Mouse (Mus musculus) brain, adult 2 months (tissue): ENCODE data around the gene Pnn.
A peak's percentile ranks its signal among the peaks of the same experiment; 100 is the strongest.
"Not testable (repeated sequence)": the region's sequence is repeated elsewhere in the genome, so short reads cannot be mapped to it uniquely, and the experiment has no call there.

Experiments used
- DNase-seq: peaks from one replicate; pipeline ENCODE4 v3.0.0; 2011; ENCODE audit warnings: low read depth, low spot score

Pnn gene

DNA sequence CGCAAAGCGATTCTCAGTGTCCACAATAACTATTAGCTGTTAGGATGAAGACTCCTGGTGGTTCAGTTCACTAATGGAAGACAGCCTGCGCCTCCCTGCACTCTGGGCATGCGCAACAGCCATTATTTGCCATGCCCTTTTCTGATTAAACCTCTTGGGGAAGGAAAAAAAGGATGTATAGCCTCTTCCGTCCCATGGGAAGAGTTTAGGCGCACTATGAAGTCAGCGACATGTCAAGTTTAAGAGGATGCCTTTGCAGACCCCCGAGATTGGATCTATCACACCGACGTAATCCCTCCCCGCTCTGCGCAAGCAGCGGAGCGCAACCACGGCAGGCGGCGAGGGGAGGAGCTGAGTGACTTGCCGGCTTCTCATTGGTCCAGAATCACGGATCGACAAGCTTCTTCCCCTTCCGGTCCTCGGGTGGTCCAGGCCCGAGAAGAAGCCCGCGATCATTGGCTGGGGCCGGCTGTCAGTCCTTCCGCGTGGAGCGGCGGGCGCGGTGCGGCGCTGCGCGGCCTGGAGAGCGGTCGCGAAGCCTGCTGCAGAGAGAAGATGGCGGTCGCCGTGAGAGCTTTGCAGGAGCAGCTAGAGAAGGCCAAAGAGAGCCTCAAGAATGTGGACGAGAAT is at the start of gene Pnn:
Gene Pnn, plus strand, starts transcription at position 437 of the 630 bp plus-strand sequence.
- peak; percentile 99 for DNase-seq

DNA sequence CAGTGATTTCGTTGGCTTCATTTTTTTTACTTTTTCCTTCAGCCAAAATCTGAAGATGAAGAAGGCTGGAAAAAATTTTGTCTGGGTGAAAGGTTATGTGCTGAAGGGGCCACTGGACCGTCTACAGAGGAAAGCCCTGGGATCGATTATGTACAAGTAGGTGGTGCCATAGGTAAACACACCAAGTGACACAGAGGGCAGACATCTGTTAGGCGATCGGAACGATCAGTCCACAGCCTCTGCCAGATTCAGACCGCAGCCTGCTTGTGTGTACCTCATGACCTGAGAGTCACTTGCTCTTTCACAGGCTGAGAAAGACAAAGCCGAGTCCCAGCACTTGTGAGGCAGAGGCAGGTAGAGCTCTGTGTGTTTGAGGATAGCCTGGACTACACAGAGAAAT is 48.7 kb upstream of the Pnn start:
- DNase-seq = no peak

DNA sequence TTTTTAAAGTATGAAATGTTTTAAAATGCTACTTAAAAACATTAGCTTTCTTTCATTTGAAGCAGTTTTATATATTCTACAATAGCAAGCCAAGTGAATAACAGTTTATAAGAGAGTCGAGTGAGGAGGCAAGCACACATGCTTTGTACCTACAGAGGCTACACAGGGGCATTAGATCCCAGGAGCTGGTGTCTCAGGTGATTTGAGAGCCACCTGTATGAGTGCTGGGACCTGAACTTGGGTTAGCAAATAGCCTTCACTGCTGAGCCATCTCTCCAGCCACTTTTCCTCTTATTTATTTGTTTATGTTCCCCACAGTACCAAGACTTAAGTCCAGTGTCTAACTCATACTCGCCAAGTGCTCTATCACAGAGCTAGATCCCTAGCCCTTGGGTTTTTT is 46.8 kb upstream of the Pnn start:
- no peak for DNase-seq

DNA sequence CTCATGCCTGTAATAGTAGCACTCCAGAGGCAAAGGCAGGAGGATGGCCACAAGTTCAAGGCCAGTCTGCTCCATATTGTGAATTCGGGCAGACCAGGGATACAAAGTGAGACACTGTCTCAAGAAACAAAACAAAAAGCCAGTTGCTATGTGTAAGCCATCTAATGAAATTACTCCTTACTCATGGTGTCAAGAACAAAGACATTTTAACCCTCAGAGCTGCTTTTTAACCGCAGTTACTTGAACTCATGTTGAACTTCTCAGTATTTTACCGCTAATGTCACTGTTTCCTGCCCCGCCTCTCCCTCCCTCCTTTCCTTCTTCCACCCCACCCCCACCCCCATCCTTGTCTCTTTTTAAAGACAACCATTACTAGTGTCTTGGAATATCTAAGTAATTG is 45.4 kb upstream of the Pnn start:
- no peak for DNase-seq

DNA sequence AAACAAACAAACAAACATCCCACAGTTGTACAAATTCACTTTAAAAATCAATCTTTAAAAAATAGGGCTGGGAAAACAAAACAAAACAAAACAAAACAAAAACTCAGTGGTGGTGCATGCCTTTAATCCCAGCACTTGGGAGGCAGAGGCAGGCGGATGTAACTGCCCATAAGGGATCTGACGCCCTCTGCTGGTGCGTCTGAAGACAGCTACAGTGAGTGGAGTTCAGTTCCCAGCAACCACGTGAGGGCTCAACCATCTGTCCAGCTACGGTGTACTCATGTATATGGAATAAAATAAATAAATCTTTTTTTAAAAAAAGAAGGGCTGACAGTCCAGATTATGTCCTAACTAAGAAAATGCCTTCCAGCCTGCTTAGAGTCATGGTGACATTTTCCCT is 34.6 kb upstream of the Pnn start:
- DNase-seq = no peak

DNA sequence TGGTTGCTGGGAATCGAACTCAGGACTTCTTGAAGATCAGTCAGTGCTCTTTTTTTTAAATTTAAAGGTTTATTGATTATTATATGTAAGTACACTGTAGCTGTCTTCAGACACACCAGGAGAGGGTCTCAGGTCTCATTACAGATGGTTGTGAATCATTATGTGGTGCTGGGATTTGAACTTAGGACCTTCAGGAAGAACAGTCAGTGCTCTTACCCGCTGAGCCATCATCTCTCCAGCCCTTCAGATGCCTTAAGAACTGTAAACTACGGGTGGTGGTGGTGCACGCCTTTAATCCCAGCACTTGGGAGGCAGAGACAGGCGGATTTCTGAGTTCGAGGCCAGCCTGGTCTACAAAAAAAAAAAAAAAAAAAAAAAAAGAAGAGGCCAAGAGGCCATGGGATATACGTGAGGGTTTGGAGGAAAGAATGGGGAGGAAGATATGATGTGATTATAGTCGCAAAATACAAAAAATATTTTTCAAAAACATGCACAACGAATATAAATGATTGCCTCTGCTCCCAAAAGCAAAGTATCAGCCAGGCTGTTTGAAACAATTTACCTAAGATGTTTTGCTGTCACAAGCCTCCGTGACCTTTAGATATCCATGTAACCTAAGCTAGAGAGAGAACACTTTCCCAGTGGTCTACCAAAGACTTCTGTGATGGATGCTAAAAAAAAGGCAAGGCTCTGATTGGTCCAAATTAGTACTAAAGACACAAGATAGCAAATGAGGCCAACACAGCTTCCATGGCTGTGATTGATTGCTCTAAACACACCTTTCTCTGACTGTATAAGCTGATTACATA is 27.3 kb upstream of the Pnn start:
- no peak for DNase-seq

DNA sequence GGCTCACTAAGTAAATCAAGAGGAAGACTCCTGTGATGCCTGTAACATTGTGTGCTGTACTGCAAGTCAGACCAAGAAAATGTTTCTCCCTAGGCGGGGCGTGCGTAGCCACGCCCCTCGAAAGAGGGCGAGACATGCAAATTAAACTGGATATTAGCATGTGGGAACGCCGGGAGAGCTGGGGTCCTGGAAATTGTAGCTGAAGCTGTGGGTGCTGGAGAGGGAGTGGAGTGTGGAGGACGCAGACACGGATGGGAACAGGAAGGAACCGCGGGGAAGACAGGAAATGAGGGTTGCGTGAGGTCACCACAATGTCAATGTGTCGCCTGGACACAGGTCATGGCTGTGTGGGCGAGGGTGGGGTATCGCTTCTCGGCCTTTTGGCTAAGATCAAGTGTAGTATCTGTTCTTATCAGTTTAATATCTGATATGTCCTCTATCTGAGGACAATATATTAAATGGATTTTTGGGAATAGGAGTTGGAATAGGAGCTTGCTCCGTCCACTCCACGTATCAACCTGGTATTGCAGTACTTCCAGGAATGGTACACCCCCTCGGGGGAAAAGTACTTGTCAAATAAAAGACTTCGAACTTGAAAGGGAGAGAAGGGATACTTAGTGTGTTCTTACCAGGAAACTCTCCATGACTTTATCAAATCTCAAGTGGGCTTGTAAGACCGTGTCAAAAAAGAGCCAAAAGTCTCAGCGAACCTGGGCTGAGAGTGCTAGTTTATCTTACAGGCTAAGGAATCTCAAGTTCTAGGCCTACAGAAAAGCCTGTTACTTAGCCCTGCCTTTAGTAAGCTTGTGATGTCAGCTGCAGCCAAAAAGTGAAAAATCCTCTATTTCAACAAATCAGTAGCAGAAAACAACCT is 26.5 kb upstream of the Pnn start:
- DNase-seq = peak; percentile 20

DNA sequence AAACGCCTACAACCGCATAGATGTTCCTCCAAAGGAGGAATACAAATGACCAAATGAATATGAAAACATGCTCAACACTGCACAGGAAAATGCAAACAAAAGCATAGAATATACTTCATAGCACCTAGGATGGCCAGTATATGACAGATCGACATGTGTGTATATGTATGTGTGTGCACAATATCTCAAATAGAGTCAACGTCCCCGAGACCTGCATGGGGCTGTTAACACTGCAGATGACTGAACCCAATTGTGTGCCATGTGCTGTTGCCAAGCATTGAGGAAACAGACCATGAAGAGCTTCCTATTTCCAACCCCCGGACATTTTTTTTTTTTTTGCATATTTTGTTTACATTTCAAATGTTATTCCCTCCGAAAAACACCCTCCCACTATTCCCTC is 25.8 kb upstream of the Pnn start:
- DNase-seq = no peak

DNA sequence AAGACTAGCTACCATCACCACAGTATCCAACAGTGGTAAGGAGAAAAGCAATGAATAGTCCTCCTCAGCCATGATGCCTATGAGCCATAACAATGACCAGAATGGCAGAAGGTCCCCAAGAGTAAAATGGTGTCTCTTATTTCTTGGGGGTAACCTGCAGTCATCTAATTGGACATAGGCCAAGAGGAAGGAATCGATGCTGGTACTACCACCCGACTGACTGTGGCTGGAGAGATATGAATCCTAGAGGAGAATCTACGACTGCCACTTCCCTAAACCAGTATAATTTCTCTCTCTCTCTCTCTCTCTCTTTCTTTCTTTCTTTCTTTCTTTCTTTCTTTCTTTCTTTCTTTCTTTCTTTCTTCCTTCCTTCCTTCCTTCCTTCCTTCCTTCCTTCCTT is 14.2 kb upstream of the Pnn start:
- DNase-seq = no peak

DNA sequence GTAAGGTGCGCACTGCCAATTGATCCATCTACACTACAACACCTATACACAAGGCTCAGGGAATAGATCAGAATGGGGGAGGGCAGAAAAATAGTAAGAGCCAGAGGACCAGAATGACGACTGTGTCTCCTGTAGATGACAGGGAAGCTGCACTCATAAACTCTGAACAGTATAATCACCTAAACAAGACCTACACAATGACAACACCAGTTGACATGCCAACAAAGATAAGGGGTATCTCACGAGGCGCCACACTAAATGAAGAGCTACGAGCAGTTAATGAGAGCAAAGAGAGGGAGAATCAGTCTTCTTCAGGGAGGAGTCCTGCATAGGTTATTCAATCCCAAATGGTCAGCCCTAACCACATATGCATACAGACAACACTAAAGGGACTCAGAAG is 13.5 kb upstream of the Pnn start:
- DNase-seq = no peak

DNA sequence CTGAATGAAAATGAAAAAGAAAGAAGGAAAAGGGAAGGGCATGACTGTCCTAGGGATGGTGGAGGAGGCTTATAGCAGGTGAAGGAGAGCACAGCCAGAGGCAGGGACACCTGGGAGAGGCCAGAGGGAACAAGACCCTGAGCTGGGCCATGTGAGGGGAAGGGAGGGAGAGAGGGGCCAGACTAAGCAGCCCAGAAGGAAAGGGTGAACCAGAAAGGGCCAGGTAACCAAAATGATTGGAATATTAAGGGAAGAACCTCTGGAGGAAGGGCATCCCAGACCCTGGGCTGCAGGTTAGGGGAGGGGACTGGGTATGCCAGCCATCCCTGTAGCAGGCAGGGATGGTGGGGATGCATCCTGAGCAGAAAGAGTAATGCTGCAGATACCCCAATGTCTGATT is 12.7 kb upstream of the Pnn start:
- DNase-seq = no peak

DNA sequence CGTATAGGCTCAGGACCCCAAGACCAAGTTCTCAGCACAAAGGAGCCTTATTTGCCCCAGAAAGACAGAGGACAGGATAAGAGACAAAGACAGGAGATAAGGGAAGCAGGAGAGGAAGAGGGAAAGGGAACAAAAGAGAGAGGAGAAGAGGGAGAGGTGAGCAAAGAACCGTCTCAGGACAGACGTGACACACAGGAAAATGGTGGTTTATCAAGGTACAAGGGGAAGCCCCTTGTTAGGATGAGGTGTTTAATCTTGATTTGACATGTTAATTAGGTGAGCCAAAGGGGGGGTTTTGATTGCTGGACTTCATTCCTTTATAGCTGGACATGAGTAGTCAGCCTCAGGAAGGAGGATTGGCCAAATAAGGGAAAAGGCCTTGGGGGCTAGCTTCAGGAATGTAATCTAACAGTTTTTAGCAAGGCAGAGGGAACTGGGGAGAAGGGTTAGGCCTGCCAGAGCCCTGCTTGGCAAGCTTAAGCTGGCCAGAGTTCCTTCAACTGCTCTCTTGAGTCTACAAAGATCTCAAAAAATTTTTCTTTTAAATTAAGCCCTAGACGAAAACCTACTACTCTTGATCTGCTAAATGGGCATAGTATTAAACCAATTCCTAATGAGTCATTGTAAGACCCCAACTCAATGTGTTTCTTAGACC is 11.4 kb upstream of the Pnn start:
- DNase-seq = no peak

DNA sequence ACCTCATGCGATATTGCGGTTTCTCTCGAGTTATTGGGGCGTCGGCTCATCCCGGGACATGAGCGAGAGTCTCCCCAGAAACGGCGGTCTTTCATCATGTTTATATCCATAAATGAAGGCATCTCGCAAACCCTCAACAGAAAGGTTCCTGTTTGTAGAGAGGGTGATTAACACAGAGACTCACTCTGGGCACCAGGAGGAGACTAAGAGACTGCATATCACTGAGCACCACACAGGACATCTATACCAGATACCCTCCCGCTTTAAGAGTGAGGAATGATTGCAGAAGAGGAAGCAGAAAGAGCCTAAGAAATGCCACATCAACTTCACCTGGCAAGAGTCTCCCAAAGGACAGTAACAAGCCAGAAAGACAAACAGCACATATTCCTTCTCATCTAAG is 10.5 kb upstream of the Pnn start:
- no peak for DNase-seq

DNA sequence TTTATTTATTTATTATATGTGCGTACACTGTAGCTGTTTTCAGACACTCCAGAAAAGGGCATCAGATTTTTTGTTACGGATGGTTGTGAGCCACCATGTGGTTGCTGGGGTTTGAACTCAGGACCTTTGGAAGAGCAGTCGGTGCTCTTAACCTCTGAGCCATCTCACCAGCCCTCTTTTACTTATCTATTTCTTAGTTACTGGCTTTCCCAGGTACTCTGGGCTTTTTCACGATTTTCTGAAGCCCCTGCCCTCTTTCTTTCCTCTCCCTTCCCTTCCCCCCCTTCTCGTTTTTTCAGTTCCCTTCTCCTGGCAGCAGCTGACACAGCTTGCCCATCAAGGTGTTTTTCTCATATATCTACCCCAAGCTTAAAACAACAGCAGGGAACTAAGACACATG is 8.4 kb upstream of the Pnn start:
- not testable (repeated sequence) for DNase-seq

DNA sequence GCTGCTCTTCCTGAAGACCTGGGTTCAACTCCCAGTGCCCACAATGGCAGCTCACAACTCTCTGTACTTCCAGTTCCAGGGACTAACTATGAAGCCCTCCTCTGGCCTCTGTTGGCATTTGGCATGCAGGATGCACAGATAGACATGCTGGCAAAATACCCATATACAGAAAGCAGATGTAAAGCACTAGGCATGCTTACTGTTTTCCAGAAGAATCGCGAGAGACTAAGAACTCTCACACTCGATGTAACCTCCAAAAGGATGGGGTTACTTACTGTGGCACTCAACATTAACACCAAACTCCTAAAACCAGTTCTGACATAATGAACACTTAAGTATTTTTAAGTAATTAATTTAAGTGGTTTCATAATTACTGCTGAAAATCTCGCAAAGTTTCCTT is 6.4 kb upstream of the Pnn start:
- no peak for DNase-seq

DNA sequence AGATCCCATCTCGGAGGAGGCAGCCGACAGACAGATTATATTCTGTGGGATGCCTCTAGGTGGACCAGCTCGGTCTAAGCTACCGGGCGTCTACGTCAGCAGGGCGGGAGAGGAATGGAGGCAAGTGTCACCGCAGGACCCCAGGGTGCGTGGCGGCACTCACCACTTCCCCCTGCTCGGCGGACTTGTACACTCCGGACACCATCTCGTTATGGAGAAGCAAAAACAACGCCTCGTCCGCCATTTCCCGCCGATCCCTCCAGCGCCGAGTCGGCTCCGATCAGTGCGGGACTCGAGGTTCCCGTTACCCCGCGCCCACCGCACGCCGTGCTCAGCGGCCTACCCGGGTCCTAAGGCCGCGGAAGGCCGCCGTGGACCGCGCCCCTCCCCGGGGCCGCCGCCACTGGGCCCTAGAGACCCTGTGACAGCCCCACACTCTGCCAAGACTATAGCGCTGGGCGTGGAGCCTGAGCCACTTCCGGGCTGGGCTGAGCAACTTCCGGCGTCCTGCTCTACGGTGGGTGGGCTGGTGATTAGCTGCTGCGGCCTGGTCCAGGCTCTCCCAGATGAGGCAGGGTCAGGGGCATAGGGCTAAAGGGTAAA is 5.6 kb upstream of the Pnn start, which contains the start of gene Trappc6b:
Gene Trappc6b, minus strand, starts transcription at position 480 of the 603 bp plus-strand sequence.
- peak; percentile 90 for DNase-seq

DNA sequence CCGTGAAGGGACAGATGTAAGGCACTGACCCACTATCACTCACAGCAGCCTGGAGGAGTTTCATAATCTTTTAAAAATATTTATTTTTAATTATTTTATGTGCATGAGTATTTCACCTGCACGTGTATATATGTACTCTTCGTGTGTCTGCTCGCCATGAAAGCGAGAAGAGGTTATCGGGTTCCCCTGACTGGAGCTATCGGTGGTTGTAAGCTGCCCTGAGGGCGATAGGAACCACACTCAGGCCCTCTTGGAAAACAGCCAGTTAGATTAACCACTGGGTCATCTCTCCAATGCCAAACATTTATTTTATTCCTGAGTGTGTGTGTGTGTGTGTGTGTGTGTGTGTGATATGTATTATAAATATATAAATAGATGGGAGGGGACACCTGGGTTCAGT is 1.8 kb upstream of the Pnn start:
- DNase-seq = no peak

DNA sequence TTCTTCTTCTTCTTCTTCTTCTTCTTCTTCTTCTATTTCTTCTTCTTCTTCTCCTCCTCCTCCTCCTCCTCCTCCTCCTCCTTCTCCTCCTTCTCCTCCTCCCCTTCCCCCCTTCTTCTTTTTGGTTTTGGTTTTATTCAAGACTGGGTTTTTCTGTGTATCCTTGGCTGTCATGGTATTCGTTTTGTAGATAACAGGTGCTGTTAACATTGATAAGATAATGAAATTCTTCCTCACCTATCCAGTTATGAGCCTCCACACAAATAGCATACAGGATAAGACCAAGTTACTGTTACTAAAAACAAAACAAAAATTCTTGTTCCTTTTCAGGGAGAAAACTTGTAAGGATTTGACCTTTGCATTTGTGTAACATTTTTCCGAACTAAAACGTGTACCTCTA is 908 bp upstream of the Pnn start:
- no peak for DNase-seq

DNA sequence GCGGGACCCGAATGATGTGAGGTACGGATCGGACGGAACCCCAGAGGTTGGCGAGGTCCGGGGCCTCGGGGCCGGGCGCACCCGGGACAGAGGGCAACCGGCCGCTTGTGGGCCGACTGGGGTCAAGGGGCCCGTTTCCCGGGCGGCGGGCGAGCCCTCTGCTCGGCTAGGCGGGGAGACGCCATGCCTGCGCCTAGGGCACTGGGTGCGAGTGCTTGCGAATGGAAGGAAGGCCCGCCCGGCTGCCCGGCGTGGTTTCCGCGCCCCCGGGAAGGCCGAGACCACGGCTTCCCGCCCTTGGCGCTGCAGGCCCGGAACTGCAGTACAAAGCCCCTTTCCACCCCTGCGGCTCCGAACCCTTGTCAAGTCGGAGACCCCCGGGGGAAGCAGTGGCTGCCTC is 411 bp downstream of the Pnn start:
- DNase-seq = peak; percentile 13

DNA sequence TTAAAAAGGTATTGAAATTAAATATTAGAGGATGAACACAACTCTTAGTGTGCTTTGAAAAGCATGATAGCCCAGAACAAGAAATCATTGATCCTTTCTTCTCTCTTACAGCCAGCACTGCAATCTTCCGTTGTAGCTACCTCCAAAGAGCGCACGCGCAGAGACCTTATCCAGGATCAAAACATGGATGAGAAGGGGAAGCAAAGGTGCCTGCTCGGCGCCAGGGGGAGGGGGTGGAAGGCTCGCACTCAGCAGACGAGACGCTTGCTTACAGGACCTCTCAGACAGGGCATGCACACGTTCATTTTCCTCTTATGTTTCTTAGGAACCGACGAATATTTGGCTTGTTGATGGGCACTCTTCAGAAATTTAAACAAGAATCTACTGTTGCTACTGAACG is 2.1 kb downstream of the Pnn start:
- DNase-seq = no peak

DNA sequence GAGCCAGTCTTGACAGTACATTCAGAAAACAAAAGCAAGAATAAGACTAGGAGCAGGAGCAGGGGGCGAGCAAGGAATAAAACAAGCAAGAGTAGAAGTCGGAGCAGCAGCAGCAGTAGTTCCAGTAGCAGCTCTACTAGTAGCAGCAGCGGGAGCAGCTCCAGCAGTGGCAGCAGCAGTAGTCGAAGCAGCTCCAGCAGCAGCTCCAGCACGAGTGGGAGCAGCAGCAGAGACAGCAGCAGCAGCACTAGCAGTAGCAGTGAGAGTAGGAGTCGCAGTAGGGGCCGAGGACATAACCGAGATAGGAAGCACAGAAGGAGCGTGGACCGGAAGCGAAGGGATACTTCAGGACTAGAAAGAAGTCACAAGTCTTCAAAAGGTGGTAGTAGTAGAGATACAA is 5.6 kb downstream of the Pnn start:
- peak; percentile 53 for DNase-seq

DNA sequence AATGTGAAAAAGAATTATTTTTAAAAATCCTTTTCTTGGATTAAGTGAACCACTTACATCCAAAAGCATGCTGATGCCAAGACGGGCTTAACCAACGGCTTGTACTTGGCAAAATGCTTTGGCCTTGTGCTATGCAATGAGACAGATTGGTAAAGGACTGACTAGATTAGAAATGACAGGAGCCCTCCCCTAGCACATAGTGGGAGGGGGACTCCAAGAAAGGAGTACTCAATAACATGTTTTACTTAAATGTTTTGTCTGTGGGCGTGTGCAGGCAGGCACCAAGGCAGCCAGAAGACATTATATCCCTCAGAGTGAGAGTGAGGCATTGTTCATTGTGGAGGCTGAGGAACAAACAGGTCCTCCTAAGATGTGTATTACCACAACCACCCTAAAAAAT is 7.4 kb downstream of the Pnn start:
- peak; percentile 48 for DNase-seq
